Mouse (Mus musculus): Measurements from ENCODE around the gene Nectin1. TPM values are rescaled to one million over a fixed set of nuclear protein-coding genes. Genes with fewer than 3 reads are reported as not detected.

Gene Nectin1
- total and polyA plus RNA-seq, 3 experiments = 3.9 to 6.2 TPM; not detected in 1

GRCm38 (mm10) chr9:43761181-43761820, 17.5 kb downstream of the Nectin1 start (continued):
- TF ChIP-seq GATA1 (IDR thresholded peaks at IDR 0.05; ENCODE audit: low read depth, low read length) = no peak
- TF ChIP-seq CHD1 (IDR thresholded peaks at IDR 0.05; ENCODE audit: low read depth, low read length) = no peak

DNA sequence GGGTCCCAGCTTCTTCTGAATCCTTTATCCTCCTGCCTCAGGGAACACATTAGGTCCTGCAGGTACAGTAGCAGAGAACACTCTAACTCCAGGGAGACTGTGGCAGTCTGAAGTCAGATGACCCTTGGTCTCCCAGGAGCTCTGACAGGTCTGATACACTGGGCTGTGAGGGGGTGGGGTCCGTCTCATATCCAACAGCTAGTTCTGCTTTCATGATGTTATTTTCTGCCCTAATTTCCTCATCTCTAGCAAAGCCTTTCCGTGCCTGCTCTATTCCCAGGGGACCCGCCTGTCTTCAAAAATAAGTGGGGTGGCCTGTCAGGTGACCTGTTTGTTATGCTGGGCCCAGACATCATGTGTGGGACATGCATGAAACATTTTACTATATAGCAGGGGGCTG, 18.2 kb downstream of the Nectin1 start:
- Histone ChIP-seq H3K9me3 (replicated peaks; ENCODE audit: insufficient read depth, low read length) (no peaks in the 10 kb centered on the region; the same call in 1 of the 2 replicates), H3K4me3 (ENCODE audit: control insufficient read depth in 1 of 2, insufficient read depth in 1 of 2, low read depth in 2 of 2, low read length in 2 of 2) (no peak overlapping the region), H3K9ac (ENCODE audit: control insufficient read depth, low read depth, low read length, poor library complexity, severe bottlenecking) (no peak overlapping the region), H3K27ac (ENCODE audit: control insufficient read depth, low read depth, low read length) (no peak overlapping the region), H3K27me3 (ENCODE audit: control insufficient read depth in 1 of 2, insufficient read depth in 2 of 2, low read length in 2 of 2) (no peaks in the 10 kb centered on the region), H3K36me3 (ENCODE audit: control insufficient read depth in 1 of 2, insufficient read depth in 2 of 2, low read length in 2 of 2) (no peaks in the 10 kb centered on the region), H3K79me2 (ENCODE audit: control insufficient read depth, insufficient read depth, low read length, poor library complexity) (no peaks in the 10 kb centered on the region), H3K4me1 (ENCODE audit: control insufficient read depth in 1 of 2, insufficient read depth in 2 of 2, low read length in 2 of 2) (no peaks in the 10 kb centered on the region)
- TF ChIP-seq MAFK (IDR thresholded peaks at IDR 0.05; ENCODE audit: borderline replicate concordance, low read depth, low read length) (no peak), ETS1 (IDR thresholded peaks at IDR 0.05; ENCODE audit: low read depth, low read length) (no peak), NRF1 (IDR thresholded peaks at IDR 0.05; ENCODE audit: insufficient read depth, low read depth, low read length, poor library complexity, severe bottlenecking) (no peak), BHLHE40 (IDR thresholded peaks at IDR 0.05; ENCODE audit: borderline replicate concordance, low read depth, low read length) (no peak), RCOR1 (IDR thresholded peaks at IDR 0.05; ENCODE audit: low read depth, low read length) (no peak), MYB (IDR thresholded peaks at IDR 0.05; ENCODE audit: low read depth, low read length) (no peak), JUND (IDR thresholded peaks at IDR 0.05; ENCODE audit: low read depth, low read length) (no peak), MXI1 (IDR thresholded peaks at IDR 0.05; ENCODE audit: low read depth, low read length) (no peak), CHD2 (IDR thresholded peaks at IDR 0.05; ENCODE audit: low read length) (no peak), MEF2A (IDR thresholded peaks at IDR 0.05; ENCODE audit: extremely low read depth, insufficient replicate concordance, low read depth, low read length, poor library complexity, severe bottlenecking) (no peak)
- no peak for DNase-seq (ENCODE audit: low read depth, low spot score)

- no peaks in the 10 kb centered on the region for H3K9me3 ChIP-seq (replicated peaks; ENCODE audit: insufficient read depth, low read length)
- H3K27ac ChIP-seq (ENCODE audit: control insufficient read depth, low read depth, low read length) = no peak overlapping the region
- no peaks in the 10 kb centered on the region for H3K79me2 ChIP-seq (ENCODE audit: control insufficient read depth, insufficient read depth, low read length, poor library complexity)
- no peaks in the 10 kb centered on the region for H3K36me3 ChIP-seq (ENCODE audit: control insufficient read depth in 1 of 2, insufficient read depth in 2 of 2, low read length in 2 of 2)
- DNase-seq (ENCODE audit: low read depth, low spot score) = no peak
- no peaks in the 10 kb centered on the region for H3K4me1 ChIP-seq (ENCODE audit: control insufficient read depth in 1 of 2, insufficient read depth in 2 of 2, low read length in 2 of 2)
- H3K4me3 ChIP-seq (ENCODE audit: control insufficient read depth in 1 of 2, insufficient read depth in 1 of 2, low read depth in 2 of 2, low read length in 2 of 2) = no peak overlapping the region
- no peak overlapping the region for H3K9ac ChIP-seq (ENCODE audit: control insufficient read depth, low read depth, low read length, poor library complexity, severe bottlenecking)
- no peaks in the 10 kb centered on the region for H3K27me3 ChIP-seq (ENCODE audit: control insufficient read depth in 1 of 2, insufficient read depth in 2 of 2, low read length in 2 of 2)
- TF ChIP-seq KAT2A (conservative IDR thresholded peaks at IDR 0.05; ENCODE audit: low read depth, low read length) (no peak), ZKSCAN1 (IDR thresholded peaks at IDR 0.05; ENCODE audit: low read depth, low read length) (no peak), USF1 (IDR thresholded peaks at IDR 0.05; ENCODE audit: low read depth, low read length) (no peak), CTCF (IDR thresholded peaks at IDR 0.05 in 2 of 3, conservative IDR thresholded peaks at IDR 0.05 in 1 of 3; ENCODE audit: control insufficient read depth in 1 of 3, insufficient read depth in 1 of 3, low read depth in 2 of 3, low read length in 3 of 3, poor library complexity in 1 of 3, severe bottlenecking in 1 of 3) (no peak), RCOR1 (IDR thresholded peaks at IDR 0.05; ENCODE audit: low read depth, low read length) (no peak), ZMIZ1 (IDR thresholded peaks at IDR 0.05; ENCODE audit: low read depth, low read length) (no peak), RAD21 (IDR thresholded peaks at IDR 0.05; ENCODE audit: low read depth, low read length) (no peak), ZC3H11A (IDR thresholded peaks at IDR 0.05; ENCODE audit: low read depth, low read length) (no peak), SMC3 (IDR thresholded peaks at IDR 0.05; ENCODE audit: low read depth, low read length) (no peak)
Observed at GRCm38 (mm10) chr9:43765419-43766179, 21.8 kb downstream of the Nectin1 start.
